Mouse (Mus musculus) liver, embryonic 11.5 days (tissue): Measurements from ENCODE around the gene Spic. TPM values are rescaled to one million over a fixed set of nuclear protein-coding genes. Genes with fewer than 3 reads are reported as not detected.
"Not testable (repeated sequence)": the region's sequence is repeated elsewhere in the genome, so short reads cannot be mapped to it uniquely, and the experiment has no call there.

ENCODE experiments used
- ATAC-seq: fragments of 200-750 bp; cut with Nextera tagmentation; replicated peaks from 2 replicates; pipeline ENCODE4 v1.8.0; 2017; ENCODE audit warnings: moderate number of reproducible peaks, mild to moderate bottlenecking, moderate TSS enrichment, moderate library complexity; ENCODE audit not compliant: low FRiP score
- DNase-seq: peaks from one replicate; pipeline ENCODE4 v3.0.0-alpha.2; 2017; ENCODE audit warnings: low spot score
- H3K27ac ChIP-seq: fragments of 300-500 bp; sonication (generic); 2 replicates; pipeline ENCODE4 v1.5.1; 2014; ENCODE audit warnings: mild to moderate bottlenecking, low read depth, low read length, control low read depth
- H3K27me3 ChIP-seq: fragments of 300-500 bp; sonication (generic); replicated peaks from 2 replicates; pipeline ENCODE4 v1.6.1; 2014; ENCODE audit warnings: low read length, mixed read lengths; ENCODE audit not compliant: control insufficient read depth, insufficient read depth
- H3K36me3 ChIP-seq: fragments of 300-500 bp; sonication (generic); 2 replicates; pipeline ENCODE4 v1.6.1; 2014; ENCODE audit warnings: mild to moderate bottlenecking, low read length, moderate library complexity, mixed read lengths; ENCODE audit not compliant: control insufficient read depth, insufficient read depth
- H3K4me1 ChIP-seq: fragments of 300-500 bp; sonication (generic); replicated peaks from 2 replicates; pipeline ENCODE4 v1.6.1; 2014; ENCODE audit warnings: low read length, mixed read lengths; ENCODE audit not compliant: control insufficient read depth, insufficient read depth
- H3K4me2 ChIP-seq: fragments of 300-500 bp; sonication (generic); 2 replicates; pipeline ENCODE4 v1.6.1; 2014; ENCODE audit warnings: mild to moderate bottlenecking, control low read depth, moderate library complexity
- H3K4me3 ChIP-seq: fragments of 300-500 bp; sonication (generic); 2 replicates; pipeline ENCODE4 v1.5.1; 2014; ENCODE audit warnings: low read depth, low read length, control low read depth
- H3K9ac ChIP-seq: fragments of 300-500 bp; sonication (generic); 2 replicates; pipeline ENCODE4 v1.6.1; 2014; ENCODE audit warnings: low read depth, low read length, control low read depth
- H3K9me3 ChIP-seq: fragments of 300-500 bp; sonication (generic); 2 replicates; pipeline ENCODE4 v1.6.1; 2016; ENCODE audit warnings: low read length, inconsistent platforms, mixed read lengths; ENCODE audit not compliant: control insufficient read depth
- WGBS: fragments of 180-500 bp; shearing (Covaris S2); extraction: QIAGEN DNeasy Blood & Tissue Kit; methylation state at CpG from one replicate; pipeline ENCODE4 v1.1.7; 2014; 5-methylcytosine and 5-hydroxymethylcytosine counted together
- polyA plus RNA-seq: library from polyadenylated mRNA; unstranded; fragments of >200 nt; fragmentation: Nextera tagmentation; extraction: Ambion mirVana; gene quantifications from 2 replicates; pipeline ENCODE4 v1.2.1, GENCODE M21; 2014

Gene Spic
- polyA plus RNA-seq, 1 experiment from 2014 or later: 3.1 TPM

DNA sequence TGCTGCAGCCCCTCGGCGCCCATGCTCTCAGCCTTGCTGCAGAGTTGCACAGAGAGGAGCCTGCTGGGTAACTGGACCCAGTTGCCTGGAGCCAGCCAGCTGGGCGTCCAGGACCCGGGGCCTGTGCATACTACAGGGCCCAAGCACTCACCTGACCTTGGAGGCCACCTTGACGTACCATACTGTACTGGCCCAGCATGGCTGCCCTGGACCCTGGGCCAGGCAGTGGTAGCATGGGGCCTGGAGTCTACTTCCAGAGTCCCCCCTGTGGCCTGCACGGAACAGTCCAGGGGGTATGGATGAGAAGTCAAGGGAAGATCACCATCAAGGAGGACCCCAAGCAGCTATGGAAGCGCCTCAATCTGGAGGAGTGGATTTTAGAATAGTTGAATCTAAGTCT is 12.0 kb downstream of the Spic start:
- Histone ChIP-seq H3K4me3 (no peak overlapping the region), H3K27me3 (no peaks in the 10 kb centered on the region), H3K4me1 (no peaks in the 10 kb centered on the region), H3K9ac (no peak overlapping the region), H3K36me3 (no peaks in the 10 kb centered on the region), H3K9me3 (no peaks in the 10 kb centered on the region), H3K4me2 (no peak overlapping the region), H3K27ac (no peak overlapping the region)
- DNase-seq: no peak
- no peak; the same call in 1 of the 2 replicates for ATAC-seq
- 79% methylated on average over 7 of the region's 7 CpGs for WGBS

DNA sequence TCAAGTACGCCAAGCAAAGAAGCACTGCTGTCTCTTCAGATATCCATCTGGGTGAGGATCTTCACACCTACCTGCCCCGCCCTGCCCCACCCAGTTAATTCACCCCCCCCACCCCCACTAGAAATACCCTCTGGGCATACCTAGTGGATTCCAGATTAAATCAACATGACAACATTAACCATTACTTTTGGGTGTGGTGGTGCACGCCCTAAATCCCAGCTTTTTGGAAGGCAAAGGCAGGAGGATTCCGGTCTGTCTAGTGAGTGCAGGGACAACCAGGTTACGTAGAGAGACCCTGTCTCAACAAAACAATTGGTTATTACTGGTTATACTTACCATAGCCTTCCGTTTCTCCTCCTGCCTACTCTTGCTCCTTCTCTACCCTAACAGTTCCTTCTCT is 12.7 kb downstream of the Spic start:
- DNase-seq: no peak
- H3K4me2 ChIP-seq: no peak overlapping the region
- H3K36me3 ChIP-seq: no peaks in the 10 kb centered on the region
- no peaks in the 10 kb centered on the region for H3K9me3 ChIP-seq
- no peak for ATAC-seq
- no peak overlapping the region for H3K27ac ChIP-seq
- no peak overlapping the region for H3K4me3 ChIP-seq
- 87% methylated on average over 6 of the region's 6 CpGs for WGBS
- H3K4me1 ChIP-seq: no peaks in the 10 kb centered on the region
- no peaks in the 10 kb centered on the region for H3K27me3 ChIP-seq
- H3K9ac ChIP-seq: no peak overlapping the region

DNA sequence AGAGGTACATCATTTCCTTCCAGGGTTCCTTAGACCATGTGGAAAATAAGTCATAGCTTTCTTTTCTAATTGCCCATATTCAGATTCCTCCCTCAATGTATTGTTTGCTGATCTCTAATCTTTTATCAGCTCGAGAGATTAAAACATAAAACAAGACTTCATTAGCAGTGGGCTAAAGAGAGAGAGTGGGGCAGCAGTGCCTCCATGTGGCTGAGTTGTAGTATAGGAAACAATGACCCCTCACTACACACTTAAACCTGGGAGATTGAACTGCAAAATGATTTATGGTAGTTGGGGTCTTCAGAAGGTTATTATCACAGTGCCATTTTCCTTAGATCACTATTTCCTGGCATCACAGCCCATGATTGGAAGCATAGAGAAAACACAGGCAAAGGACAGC is 15.1 kb downstream of the Spic start:
- no peak overlapping the region for H3K9ac ChIP-seq
- no peak overlapping the region for H3K27ac ChIP-seq
- H3K27me3 ChIP-seq: no peaks in the 10 kb centered on the region
- 56% methylated on average over 1 of the region's 1 CpGs for WGBS
- H3K4me2 ChIP-seq: no peak overlapping the region
- no peak overlapping the region for H3K4me3 ChIP-seq
- no peaks in the 10 kb centered on the region for H3K9me3 ChIP-seq
- no peaks in the 10 kb centered on the region for H3K36me3 ChIP-seq
- ATAC-seq: no peak
- no peak for DNase-seq
- no peaks in the 10 kb centered on the region for H3K4me1 ChIP-seq

DNA sequence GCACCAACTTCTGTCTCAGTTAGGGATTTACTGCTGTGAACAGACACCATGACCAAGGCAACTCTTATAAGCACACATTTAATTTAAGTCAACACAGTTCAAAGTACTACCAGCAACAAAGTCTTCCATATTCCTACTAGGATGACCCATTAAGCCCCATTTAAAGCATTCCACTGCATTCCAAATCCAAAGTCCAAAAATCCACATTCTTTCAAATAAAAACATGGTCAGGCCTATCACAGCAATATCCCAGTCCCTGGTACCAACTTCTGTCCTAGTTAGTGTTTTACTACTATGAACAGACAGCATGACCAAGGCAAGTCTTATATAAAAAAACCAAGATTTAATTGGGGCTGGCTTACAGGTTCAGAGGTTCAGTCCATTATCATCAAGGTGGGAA is 21.0 kb downstream of the Spic start:
- H3K27me3 ChIP-seq, H3K4me3 ChIP-seq, H3K9ac ChIP-seq, ATAC-seq, H3K36me3 ChIP-seq, H3K4me2 ChIP-seq, H3K9me3 ChIP-seq, H3K27ac ChIP-seq, H3K4me1 ChIP-seq, DNase-seq: not testable (repeated sequence)

DNA sequence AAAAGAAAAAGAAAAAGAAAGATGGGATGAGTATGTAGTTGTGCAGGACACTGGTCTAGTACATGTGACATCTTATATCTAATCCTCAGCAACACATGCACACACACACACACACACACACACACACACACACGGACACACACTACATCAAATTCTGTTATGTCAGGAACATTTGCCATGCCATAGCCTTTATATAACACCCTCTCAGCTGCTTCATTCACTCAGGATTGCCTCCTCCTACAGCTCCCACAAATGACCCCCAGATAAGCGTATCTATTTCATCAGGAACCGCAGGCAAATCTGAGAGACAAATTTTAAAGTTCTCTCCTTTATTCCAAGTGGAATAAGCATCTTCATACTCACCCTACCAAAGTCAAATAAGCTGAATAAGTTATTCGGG is 25.9 kb downstream of the Spic start:
- Histone ChIP-seq H3K4me1 (no peaks in the 10 kb centered on the region), H3K36me3 (no peaks in the 10 kb centered on the region), H3K4me3 (no peak overlapping the region), H3K9ac (no peak overlapping the region), H3K27ac (no peak overlapping the region), H3K9me3 (no peaks in the 10 kb centered on the region), H3K27me3 (no peaks in the 10 kb centered on the region), H3K4me2 (no peak overlapping the region)
- DNase-seq (no peak), ATAC-seq (no peak)
- 81% methylated on average over 4 of the region's 4 CpGs for WGBS

DNA sequence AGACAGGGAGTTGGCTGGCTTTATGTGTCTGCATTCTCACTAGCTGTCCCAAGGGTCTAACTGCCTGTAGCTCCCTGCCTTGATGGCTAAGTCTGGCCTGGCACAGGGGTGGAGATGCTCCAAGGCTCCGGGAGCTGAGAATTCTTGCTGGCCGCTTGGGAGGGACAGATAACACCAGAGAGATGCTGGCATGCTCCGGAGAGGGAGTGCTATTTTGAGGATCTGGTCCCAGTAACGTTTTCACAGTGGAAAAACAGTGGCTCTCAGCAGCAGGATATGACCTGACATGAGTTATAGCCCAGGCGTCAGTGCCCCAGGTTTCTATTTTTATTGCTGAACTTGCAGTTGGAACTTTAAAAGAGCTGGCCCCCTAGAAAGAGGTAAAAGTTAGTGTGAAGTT is 39.4 kb downstream of the Spic start:
- Histone ChIP-seq H3K4me1 (no peaks in the 10 kb centered on the region), H3K4me2 (no peak overlapping the region), H3K27me3 (no peaks in the 10 kb centered on the region), H3K9ac (no peak overlapping the region), H3K9me3 (no peaks in the 10 kb centered on the region), H3K36me3 (no peaks in the 10 kb centered on the region), H3K27ac (no peak overlapping the region), H3K4me3 (no peak overlapping the region)
- no peak for DNase-seq
- ATAC-seq: no peak
- WGBS: 37% methylated on average over 5 of the region's 5 CpGs

DNA sequence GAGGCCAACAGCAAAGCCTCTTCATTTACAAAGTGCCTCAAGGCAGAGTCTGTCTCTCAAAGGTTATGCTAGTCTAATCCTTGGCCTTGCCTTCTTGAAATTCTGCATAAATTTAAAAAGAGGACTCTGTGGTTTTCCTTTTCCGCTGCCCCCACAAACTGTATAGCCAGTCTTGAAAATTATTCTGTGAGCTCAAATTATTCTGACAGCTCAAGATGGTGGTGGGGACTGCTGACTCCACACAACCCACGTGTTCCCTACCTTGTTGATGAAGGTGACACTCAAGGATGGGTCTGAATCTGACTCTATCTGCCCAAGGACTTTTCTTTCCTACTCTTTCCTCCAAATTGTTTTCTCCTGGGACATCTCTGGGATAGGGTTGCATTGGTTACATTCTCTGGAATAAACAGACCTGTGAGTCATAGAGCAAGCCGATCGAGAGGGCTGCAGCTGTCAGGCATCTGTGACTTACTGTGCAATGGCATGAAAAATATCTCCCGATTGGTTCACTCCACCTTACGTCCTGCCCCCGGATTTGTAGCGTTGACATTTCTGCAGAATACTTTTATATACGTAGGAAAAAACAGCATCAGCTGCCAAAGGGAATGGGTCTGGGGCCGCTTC is 53.4 kb downstream of the Spic start:
- Histone ChIP-seq H3K9ac (no peak overlapping the region), H3K9me3 (no peaks in the 10 kb centered on the region), H3K4me3 (no peak overlapping the region), H3K4me2 (no peak overlapping the region), H3K27ac (no peak overlapping the region), H3K4me1 (no peaks in the 10 kb centered on the region), H3K36me3 (no peaks in the 10 kb centered on the region), H3K27me3 (no peaks in the 10 kb centered on the region)
- no peak for ATAC-seq
- WGBS: 75% methylated on average over 10 of the region's 10 CpGs
- no peak for DNase-seq

DNA sequence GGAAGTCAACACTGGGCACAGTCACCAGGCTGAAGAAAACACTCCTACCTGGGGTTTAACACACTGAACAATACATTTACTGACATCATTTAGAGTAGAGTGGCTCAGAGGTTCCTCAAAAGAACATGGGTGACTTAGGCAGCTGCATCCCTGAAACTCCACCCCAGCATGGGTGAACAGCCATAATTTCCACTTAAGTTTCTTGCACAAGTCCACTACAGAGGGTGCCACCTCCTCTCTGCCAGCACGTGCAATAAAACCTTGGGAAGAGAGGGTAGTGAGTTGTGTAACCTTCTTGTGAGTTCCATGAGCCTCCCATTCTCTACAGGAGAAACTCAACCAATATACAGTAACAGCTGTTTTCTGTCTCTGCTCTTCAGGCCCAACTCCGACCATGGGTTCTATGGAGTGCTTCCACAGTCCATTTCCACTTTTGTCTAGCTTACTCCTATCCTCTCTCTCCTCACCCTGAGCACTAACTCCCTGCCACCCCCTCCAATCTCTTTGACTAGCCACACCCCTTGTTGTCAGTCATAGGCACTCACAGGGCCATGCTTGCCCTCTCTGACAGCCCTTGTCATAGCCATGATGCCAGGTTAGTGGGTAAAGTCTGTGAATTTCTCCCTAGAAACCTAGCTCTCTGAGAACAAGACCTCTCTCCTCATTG is 54.0 kb downstream of the Spic start:
- no peak overlapping the region for H3K27ac ChIP-seq
- DNase-seq (no peak), ATAC-seq (no peak)
- no peaks in the 10 kb centered on the region for H3K9me3 ChIP-seq
- no peak overlapping the region for H3K9ac ChIP-seq
- H3K4me3 ChIP-seq: no peak overlapping the region
- no peaks in the 10 kb centered on the region for H3K27me3 ChIP-seq
- H3K4me2 ChIP-seq: no peak overlapping the region
- 73% methylated on average over 2 of the region's 2 CpGs for WGBS
- no peaks in the 10 kb centered on the region for H3K4me1 ChIP-seq
- no peaks in the 10 kb centered on the region for H3K36me3 ChIP-seq

DNA sequence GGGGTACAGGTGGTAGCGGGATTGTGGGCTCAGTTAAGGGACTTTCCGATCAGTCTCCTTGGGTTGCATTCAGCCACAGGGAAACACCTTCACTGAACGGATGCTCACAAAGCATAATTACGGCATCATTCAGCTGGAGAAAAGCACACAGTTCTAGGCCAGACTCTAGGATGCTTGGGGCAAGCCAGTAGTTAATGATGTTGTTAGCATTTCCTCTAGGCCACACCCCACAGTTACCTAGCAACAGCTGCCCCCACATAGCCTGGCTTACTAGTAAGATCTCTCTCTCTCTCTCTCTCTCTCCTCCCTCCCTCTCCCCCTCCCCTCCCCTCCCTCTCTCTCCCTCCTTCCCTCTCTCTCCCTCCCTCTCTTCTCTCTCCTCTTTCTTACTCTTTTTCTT is 57.8 kb downstream of the Spic start:
- ATAC-seq: no peak
- 82% methylated on average over 4 of the region's 4 CpGs for WGBS
- Histone ChIP-seq H3K4me1 (no peaks in the 10 kb centered on the region), H3K4me2 (no peak overlapping the region), H3K36me3 (no peaks in the 10 kb centered on the region), H3K9ac (no peak overlapping the region), H3K27me3 (no peaks in the 10 kb centered on the region), H3K4me3 (no peak overlapping the region), H3K27ac (no peak overlapping the region), H3K9me3 (no peaks in the 10 kb centered on the region)
- DNase-seq: no peak
